ENCODE assay signal across 1 mouse cellular context in the genomic region with DNA sequence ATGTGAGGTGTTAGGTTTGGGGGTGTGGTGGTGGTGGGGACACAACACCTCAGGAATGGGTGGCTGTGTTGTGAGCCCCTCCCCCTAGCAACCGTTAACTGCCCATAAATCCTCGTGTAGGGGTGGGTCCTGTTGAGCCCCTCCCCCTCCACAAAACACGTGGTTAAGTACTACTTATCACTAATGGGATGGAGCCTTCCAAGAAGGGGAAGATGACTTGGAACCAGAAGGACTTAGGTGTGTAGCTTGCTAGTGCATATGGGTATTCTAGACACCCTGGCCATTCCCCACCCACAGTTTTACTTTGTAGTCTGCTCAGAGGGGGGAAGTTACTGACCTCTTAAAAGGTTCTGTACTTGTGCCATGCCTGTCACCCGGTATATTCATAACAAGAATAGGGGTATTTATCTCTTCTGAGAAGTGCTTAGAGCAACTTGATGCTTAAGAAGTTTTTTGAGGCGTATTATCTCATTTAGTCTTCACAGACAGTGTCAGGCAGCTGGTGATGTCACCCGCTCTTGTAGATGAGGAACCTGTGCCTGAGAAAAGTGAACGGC.
TF ChIP-seq lines count a peak whose summit lies in the region.

No protein-coding gene starts in this region.

TF ChIP-seq in CH12.LX, 34 proteins besides CTCF, POLR2A, EP300 and RAD21 (continued from another document):
- peak; percentile 92 for TF ChIP-seq MYC (IDR thresholded peaks at IDR 0.05; ENCODE audit: low read depth, low read length)
- TF ChIP-seq BHLHE40 (IDR thresholded peaks at IDR 0.05; ENCODE audit: low read depth, low read length): peak; percentile 57
- peak; percentile 98 for TF ChIP-seq MXI1 (IDR thresholded peaks at IDR 0.05; ENCODE audit: low read depth, low read length)
- TF ChIP-seq USF2 (conservative IDR thresholded peaks at IDR 0.05; ENCODE audit: low read depth, low read length): no peak
- TF ChIP-seq HCFC1 (IDR thresholded peaks at IDR 0.05; ENCODE audit: low read depth, low read length): no peak
- TF ChIP-seq USF1 (IDR thresholded peaks at IDR 0.05; ENCODE audit: low read depth, low read length): peak; percentile 26; the same call in 1 of the 2 replicates
